Comparison of ENCODE assay signal across 12 mouse cellular contexts in genomic region chr5:44552121-44552520, GRCm38 (mm10).
DNase-seq lines count a peak whose midpoint lies in the region; ATAC-seq and TF ChIP-seq lines count a peak whose summit lies in the region.
"Had no signal": no experiment of that assay in that cellular context is flagged by ENCODE, and none has a peak within 500 bp of the region (broad histone marks: within the 10 kb centered on the region; RNA-seq: fewer than 3 reads in every experiment).

No protein-coding gene starts in this region.

- no peaks in the 10 kb centered on the region for H3K36me3 ChIP-seq in liver, adult 2 months (ENCODE audit: control insufficient read depth, insufficient read depth, low read length)
- H3K36me3 ChIP-seq in liver, embryonic 11.5 days (ENCODE audit: control insufficient read depth, insufficient read depth, low read length): no peaks in the 10 kb centered on the region
- no peaks in the 10 kb centered on the region for H3K36me3 ChIP-seq in neural tube, embryonic 15.5 days
- no peaks in the 10 kb centered on the region for H3K36me3 ChIP-seq in forebrain, embryonic 11.5 days (ENCODE audit: control insufficient read depth, insufficient read depth, low read length)
- H3K36me3 ChIP-seq: forebrain, embryonic 12.5 days; neural tube, embryonic 12.5 days had no signal

- no peaks in the 10 kb centered on the region for H3K27me3 ChIP-seq in liver, adult 2 months (ENCODE audit: control insufficient read depth, insufficient read depth, low read length)
- H3K27me3 ChIP-seq in liver, embryonic 11.5 days (replicated peaks; ENCODE audit: control insufficient read depth, insufficient read depth, low read length): no peaks in the 10 kb centered on the region
- no peaks in the 10 kb centered on the region for H3K27me3 ChIP-seq in neural tube, embryonic 15.5 days (replicated peaks)
- H3K27me3 ChIP-seq in forebrain, embryonic 11.5 days (ENCODE audit: control insufficient read depth, insufficient read depth, low read length): no peaks in the 10 kb centered on the region
- H3K27me3 ChIP-seq: forebrain, embryonic 12.5 days; neural tube, embryonic 12.5 days had no signal

- H3K27ac ChIP-seq in liver, adult 2 months (replicated peaks; ENCODE audit: insufficient read depth, low read depth, low read length): peak overlapping the region; percentile 49
- no peak overlapping the region for H3K27ac ChIP-seq in liver, embryonic 11.5 days (ENCODE audit: low read depth, low read length)
- H3K27ac ChIP-seq in neural tube, embryonic 15.5 days (replicated peaks): no peak overlapping the region
- H3K27ac ChIP-seq in forebrain, embryonic 11.5 days (ENCODE audit: low read depth, low read length): no peak overlapping the region
- H3K27ac ChIP-seq: forebrain, embryonic 12.5 days; macrophage; neural tube, embryonic 12.5 days had no signal

- DNase-seq in liver, adult 2 months (ENCODE audit: extremely low read depth, low read depth, low spot score): peak; percentile 27
- no peak for DNase-seq in liver, embryonic 11.5 days (ENCODE audit: low spot score)
- peak; percentile 85 for DNase-seq in adrenal gland, adult 2 months
- peak; percentile 17 to 19 for DNase-seq in kidney, adult 8-10 months
- DNase-seq in lung, postnatal 25 days (ENCODE audit: low spot score): peak; percentile 7
- no peak for DNase-seq in forebrain, embryonic 11.5 days (ENCODE audit: low spot score)
- DNase-seq: cerebellum, adult 9-11 months had no signal

- WGBS in liver, adult 2 months: 70% methylated on average over 8 of the region's 8 CpGs
- WGBS in liver, embryonic 11.5 days: 84% methylated on average over 8 of the region's 8 CpGs
- WGBS in neural tube, embryonic 15.5 days: 80% methylated on average over 8 of the region's 8 CpGs
- WGBS in forebrain, embryonic 11.5 days: 93% methylated on average over 8 of the region's 8 CpGs

- no peak overlapping the region for H3K4me2 ChIP-seq in liver, embryonic 11.5 days
- H3K4me2 ChIP-seq in neural tube, embryonic 15.5 days: no peak overlapping the region
- H3K4me2 ChIP-seq in forebrain, embryonic 11.5 days (ENCODE audit: low read depth, low read length, severe bottlenecking): no peak overlapping the region
- H3K4me2 ChIP-seq: forebrain, embryonic 12.5 days; neural tube, embryonic 12.5 days had no signal

- TF ChIP-seq POLR2A in liver, adult 2 months (IDR thresholded peaks at IDR 0.05; ENCODE audit: extremely low read depth, insufficient read depth, low read length): no peak

- no peak for TF ChIP-seq CTCF in liver, adult 2 months (IDR thresholded peaks at IDR 0.05; ENCODE audit: low read depth, low read length)

- no peaks in the 10 kb centered on the region for H3K9me3 ChIP-seq in liver, embryonic 11.5 days (ENCODE audit: control insufficient read depth, low read length)
- H3K9me3 ChIP-seq in neural tube, embryonic 15.5 days (replicated peaks): no peaks in the 10 kb centered on the region; the same call in 1 of the 2 replicates
- no peaks in the 10 kb centered on the region for H3K9me3 ChIP-seq in forebrain, embryonic 11.5 days (ENCODE audit: control insufficient read depth, low read length)
- H3K9me3 ChIP-seq: forebrain, embryonic 12.5 days; neural tube, embryonic 12.5 days had no signal

- no peak overlapping the region for H3K9ac ChIP-seq in liver, adult 2 months (ENCODE audit: low read depth, low read length)
- H3K9ac ChIP-seq in liver, embryonic 11.5 days (ENCODE audit: low read depth, low read length): no peak overlapping the region
- no peak overlapping the region for H3K9ac ChIP-seq in neural tube, embryonic 15.5 days (replicated peaks)
- H3K9ac ChIP-seq in forebrain, embryonic 11.5 days (ENCODE audit: low read length): no peak overlapping the region
- H3K9ac ChIP-seq: forebrain, embryonic 12.5 days; neural tube, embryonic 12.5 days had no signal

- no peaks in the 10 kb centered on the region; the same call in 1 of the 2 replicates for H3K4me1 ChIP-seq in liver, adult 2 months (ENCODE audit: control insufficient read depth, insufficient read depth, low read length)
- H3K4me1 ChIP-seq in liver, embryonic 11.5 days (replicated peaks; ENCODE audit: control insufficient read depth, insufficient read depth, low read length): no peaks in the 10 kb centered on the region
- H3K4me1 ChIP-seq in neural tube, embryonic 15.5 days: no peaks in the 10 kb centered on the region
- H3K4me1 ChIP-seq in forebrain, embryonic 11.5 days (replicated peaks; ENCODE audit: control insufficient read depth, insufficient read depth, low read length): no peaks in the 10 kb centered on the region
- H3K4me1 ChIP-seq: forebrain, embryonic 12.5 days; neural tube, embryonic 12.5 days had no signal

- ATAC-seq in liver, embryonic 11.5 days (replicated peaks; ENCODE audit: low FRiP score): no peak
- no peak for ATAC-seq in erythroid progenitor cell, adult 5-6 weeks (replicated peaks; ENCODE audit: low FRiP score, poor library complexity, severe bottlenecking)
- no peak for ATAC-seq in neural tube, embryonic 15.5 days (ENCODE audit: low FRiP score)
- no peak for ATAC-seq in forebrain, embryonic 11.5 days (replicated peaks; ENCODE audit: low FRiP score)

- H3K79me2 ChIP-seq in liver, adult 2 months (ENCODE audit: control insufficient read depth, insufficient read depth, low read length): no peaks in the 10 kb centered on the region

- H3K4me3 ChIP-seq in liver, adult 2 months (ENCODE audit: insufficient read depth, low read depth, low read length): no peak overlapping the region; the same call in 1 of the 2 replicates
- H3K4me3 ChIP-seq in liver, embryonic 11.5 days (ENCODE audit: low read depth, low read length): no peak overlapping the region
- no peak overlapping the region for H3K4me3 ChIP-seq in neural tube, embryonic 15.5 days (replicated peaks)
- no peak overlapping the region for H3K4me3 ChIP-seq in forebrain, embryonic 11.5 days (ENCODE audit: low read depth, low read length)
- H3K4me3 ChIP-seq: forebrain, embryonic 12.5 days; neural tube, embryonic 12.5 days had no signal

Comparison
In these comparisons a context has a peak if more than half of its experiments do, and no peak if none do; other contexts are left out.
1. DNase-seq: peak in liver, adult 2 months (single experiment), adrenal gland, adult 2 months (single experiment), kidney, adult 8-10 months (2 of 2) and lung, postnatal 25 days (single experiment); none in liver, embryonic 11.5 days (single experiment) and forebrain, embryonic 11.5 days (single experiment).